19 mouse cellular contexts compared by ENCODE assay signal in the genomic region with DNA sequence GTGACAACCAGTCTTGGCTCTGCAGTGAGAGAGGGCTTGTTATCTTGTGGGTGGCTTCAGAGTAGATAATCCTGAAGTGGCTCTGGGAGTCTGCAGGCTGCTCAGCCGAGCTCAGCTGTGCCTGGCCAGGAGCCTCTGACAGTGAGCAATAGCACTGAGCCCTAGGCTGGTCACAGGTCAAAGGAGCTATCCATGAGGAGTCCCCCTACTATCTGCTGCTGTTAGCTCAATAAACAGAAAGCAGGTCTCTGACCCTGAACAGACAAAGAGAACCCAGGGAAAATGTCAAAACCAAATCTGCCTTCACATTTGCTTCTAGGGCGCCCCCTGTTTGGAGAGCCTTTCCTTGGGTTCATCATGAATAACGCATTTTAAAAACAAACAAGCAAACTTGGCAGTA. TPM values are rescaled to one million over a fixed set of nuclear protein-coding genes. Genes with fewer than 3 reads are reported as not detected.
DNase-seq lines count a peak whose midpoint lies in the region; ATAC-seq lines count a peak whose summit lies in the region.
"Had no signal": no experiment of that assay in that cellular context is flagged by ENCODE, and none has a peak within 500 bp of the region (broad histone marks: within the 10 kb centered on the region; RNA-seq: fewer than 3 reads in every experiment).

No protein-coding gene starts in this region.

- no peak for DNase-seq in heart, postnatal 10 days
- DNase-seq in midbrain, embryonic 10.5 days (ENCODE audit: low spot score) = no peak
- DNase-seq in B cell, adult 2 months = no peak
- DNase-seq in lung, postnatal 10 days = no peak
- DNase-seq: cerebellum, adult 9-10 months; heart, postnatal 36 days; kidney, adult 8-10 months; kidney, postnatal 36 days; retina, postnatal 1 day; right cerebral cortex, postnatal 4 days; thymus, postnatal 36 days had no signal

- intact Hi-C loops in heart, postnatal 10 days (cut with DNase I) = no loop called here

- no peaks in the 10 kb centered on the region for H3K9me3 ChIP-seq in heart, embryonic 13.5 days
- no peaks in the 10 kb centered on the region for H3K9me3 ChIP-seq in midbrain, embryonic 10.5 days (replicated peaks)
- no peaks in the 10 kb centered on the region for H3K9me3 ChIP-seq in midbrain, embryonic 13.5 days
- H3K9me3 ChIP-seq in liver, embryonic 15.5 days (replicated peaks) = no peaks in the 10 kb centered on the region
- H3K9me3 ChIP-seq: limb, embryonic 13.5 days; neural tube, embryonic 15.5 days had no signal

- ATAC-seq in heart, embryonic 13.5 days (ENCODE audit: extremely low read depth, insufficient number of reproducible peaks, low FRiP score, low TSS enrichment) = no peak
- no peak for ATAC-seq in midbrain, embryonic 13.5 days
- 0 out of 2 replicates have a peak, but pooled peaks have one; percentile 25 for ATAC-seq in liver, embryonic 15.5 days (ENCODE audit: insufficient read depth)
- ATAC-seq: forebrain, embryonic 14.5 days; Patski had no signal

- H3K4me3 ChIP-seq in heart, embryonic 13.5 days = no peak overlapping the region
- no peak overlapping the region for H3K4me3 ChIP-seq in midbrain, embryonic 10.5 days
- H3K4me3 ChIP-seq in midbrain, embryonic 13.5 days (replicated peaks) = no peak overlapping the region
- no peak overlapping the region for H3K4me3 ChIP-seq in liver, embryonic 15.5 days (replicated peaks)
- H3K4me3 ChIP-seq: erythroblast, embryonic 14.5 days; limb, embryonic 13.5 days; neural tube, embryonic 15.5 days had no signal

- no peak overlapping the region for H3K4me2 ChIP-seq in heart, embryonic 13.5 days
- no peak overlapping the region for H3K4me2 ChIP-seq in midbrain, embryonic 13.5 days (replicated peaks)
- no peak overlapping the region for H3K4me2 ChIP-seq in liver, embryonic 15.5 days
- H3K4me2 ChIP-seq: limb, embryonic 13.5 days; neural tube, embryonic 15.5 days had no signal

- H3K9ac ChIP-seq in heart, embryonic 13.5 days = no peak overlapping the region
- H3K9ac ChIP-seq in midbrain, embryonic 13.5 days (replicated peaks) = no peak overlapping the region
- H3K9ac ChIP-seq in liver, embryonic 15.5 days = no peak overlapping the region
- H3K9ac ChIP-seq: limb, embryonic 13.5 days; neural tube, embryonic 15.5 days had no signal

- H3K36me3 ChIP-seq in heart, embryonic 13.5 days = no peaks in the 10 kb centered on the region
- no peaks in the 10 kb centered on the region for H3K36me3 ChIP-seq in midbrain, embryonic 10.5 days
- H3K36me3 ChIP-seq in midbrain, embryonic 13.5 days = no peaks in the 10 kb centered on the region
- H3K36me3 ChIP-seq in liver, embryonic 15.5 days (replicated peaks) = no peaks in the 10 kb centered on the region
- H3K36me3 ChIP-seq: limb, embryonic 13.5 days; neural tube, embryonic 15.5 days had no signal

- peak overlapping the region; percentile 32 for H3K27ac ChIP-seq in heart, embryonic 13.5 days (replicated peaks)
- H3K27ac ChIP-seq in midbrain, embryonic 10.5 days (replicated peaks) = 0 out of 2 replicates have a peak overlapping the region, but pooled peaks have one; percentile 14
- no peak overlapping the region for H3K27ac ChIP-seq in midbrain, embryonic 13.5 days
- H3K27ac ChIP-seq in liver, embryonic 15.5 days (replicated peaks) = no peak overlapping the region
- H3K27ac ChIP-seq: limb, embryonic 13.5 days; neural tube, embryonic 15.5 days had no signal

- 31% methylated on average over 3 of the region's 3 CpGs for WGBS in heart, embryonic 13.5 days
- WGBS in midbrain, embryonic 10.5 days = 44% methylated on average over 3 of the region's 3 CpGs
- WGBS in midbrain, embryonic 13.5 days = 42% methylated on average over 3 of the region's 3 CpGs
- WGBS in liver, embryonic 15.5 days (ENCODE audit: insufficient replicate concordance) = 34% methylated on average over 3 of the region's 3 CpGs

- peaks cover 22% of the 10 kb centered on the region for H3K27me3 ChIP-seq in heart, embryonic 13.5 days (replicated peaks)
- H3K27me3 ChIP-seq in midbrain, embryonic 10.5 days (ENCODE audit: low read depth, poor library complexity, severe bottlenecking) = no peaks in the 10 kb centered on the region
- H3K27me3 ChIP-seq in midbrain, embryonic 13.5 days = no peaks in the 10 kb centered on the region
- H3K27me3 ChIP-seq in liver, embryonic 15.5 days = no peaks in the 10 kb centered on the region
- H3K27me3 ChIP-seq: limb, embryonic 13.5 days; neural tube, embryonic 15.5 days; Patski had no signal

- peaks cover 56% of the 10 kb centered on the region for H3K4me1 ChIP-seq in heart, embryonic 13.5 days
- H3K4me1 ChIP-seq in midbrain, embryonic 10.5 days = peaks cover 11% of the 10 kb centered on the region
- 0 out of 2 replicates have a peak, but pooled peaks cover 4% of the 10 kb centered on the region for H3K4me1 ChIP-seq in midbrain, embryonic 13.5 days (replicated peaks)
- peaks cover 20% of the 10 kb centered on the region for H3K4me1 ChIP-seq in liver, embryonic 15.5 days (replicated peaks)
- H3K4me1 ChIP-seq: neural tube, embryonic 15.5 days had no signal

RNA-seq across cellular contexts. Expression of gene Slc6a6, which starts 28.6 kb away (rescaled TPM):
- polyA plus RNA-seq in heart, embryonic 13.5 days (2015; fragmentation: Nextera tagmentation; extraction: Ambion mirVana) = 59.4 and 60.0 TPM in 2 replicates
- 100 to 1,000 TPM; 160 to 173 TPM for total RNA-seq in heart, postnatal 10 days (2021)
- polyA plus RNA-seq in midbrain, embryonic 10.5 days (2016; fragmentation: Nextera tagmentation; extraction: Ambion mirVana) = 49.5 and 63.7 TPM in 2 replicates
- polyA plus RNA-seq in midbrain, embryonic 13.5 days (2015; fragmentation: Nextera tagmentation; extraction: Ambion mirVana) = 84.4 and 89.8 TPM in 2 replicates
- polyA plus RNA-seq in liver, embryonic 15.5 days (2015; fragmentation: Nextera tagmentation; extraction: Ambion mirVana) = 19.5 and 20.1 TPM in 2 replicates

Comparison
In these comparisons a context has a peak if more than half of its experiments do, and no peak if none do; other contexts are left out.
1. H3K27ac ChIP-seq: peak in heart, embryonic 13.5 days (single experiment) and midbrain, embryonic 10.5 days (single experiment); none in midbrain, embryonic 13.5 days (single experiment) and liver, embryonic 15.5 days (single experiment).